Mouse (Mus musculus): ENCODE results near the gene St6gal1. TPM values are rescaled to one million over a fixed set of nuclear protein-coding genes. Genes with fewer than 3 reads are reported as not detected.
A peak's percentile ranks its signal among the peaks of the same experiment; 100 is the strongest.

St6gal1 gene
- polyA plus RNA-seq, 1 experiment from 2014 or later = 19.3 TPM

- Histone ChIP-seq H3K36me3 (ENCODE audit: control insufficient read depth, insufficient read depth, low read length) (no peaks in the 10 kb centered on the region), H3K4me1 (ENCODE audit: control insufficient read depth, insufficient read depth, low read length) (no peaks in the 10 kb centered on the region), H3K4me2 (ENCODE audit: low read length) (no peak overlapping the region), H3K4me3 (ENCODE audit: low read depth, low read length) (no peak overlapping the region), H3K9me3 (replicated peaks; ENCODE audit: control insufficient read depth, low read length, poor library complexity, severe bottlenecking) (no peaks in the 10 kb centered on the region), H3K27ac (ENCODE audit: low read length) (no peak overlapping the region), H3K9ac (ENCODE audit: low read depth, low read length) (no peak overlapping the region), H3K27me3 (ENCODE audit: control insufficient read depth, insufficient read depth, low read depth, low read length) (no peaks in the 10 kb centered on the region)
- ATAC-seq = no peak
- 82% methylated on average over 7 of the region's 7 CpGs for WGBS
These were observed 10.2 kb upstream of the St6gal1 start for GRCm38 (mm10) chr16:23214314-23214713.

GRCm38 (mm10) chr16:23215241-23215900, 9.2 kb upstream of the St6gal1 start:
- Histone ChIP-seq H3K4me3 (ENCODE audit: low read depth, low read length) (no peak overlapping the region), H3K9ac (ENCODE audit: low read depth, low read length) (no peak overlapping the region), H3K4me2 (ENCODE audit: low read length) (no peak overlapping the region), H3K9me3 (replicated peaks; ENCODE audit: control insufficient read depth, low read length, poor library complexity, severe bottlenecking) (no peaks in the 10 kb centered on the region), H3K4me1 (ENCODE audit: control insufficient read depth, insufficient read depth, low read length) (no peaks in the 10 kb centered on the region), H3K27ac (ENCODE audit: low read length) (no peak overlapping the region), H3K27me3 (ENCODE audit: control insufficient read depth, insufficient read depth, low read depth, low read length) (no peaks in the 10 kb centered on the region), H3K36me3 (ENCODE audit: control insufficient read depth, insufficient read depth, low read length) (no peaks in the 10 kb centered on the region)
- whole genome bisulfite sequencing = 90% methylated on average over 5 of the region's 5 CpGs
- no peak for ATAC-seq

GRCm38 (mm10) chr16:23216366-23216765, 8.2 kb upstream of the St6gal1 start:
- Histone ChIP-seq H3K4me2 (ENCODE audit: low read length) (no peak overlapping the region), H3K27ac (ENCODE audit: low read length) (no peak overlapping the region), H3K9ac (ENCODE audit: low read depth, low read length) (no peak overlapping the region), H3K36me3 (ENCODE audit: control insufficient read depth, insufficient read depth, low read length) (no peaks in the 10 kb centered on the region), H3K4me1 (ENCODE audit: control insufficient read depth, insufficient read depth, low read length) (no peaks in the 10 kb centered on the region), H3K9me3 (replicated peaks; ENCODE audit: control insufficient read depth, low read length, poor library complexity, severe bottlenecking) (no peaks in the 10 kb centered on the region), H3K27me3 (ENCODE audit: control insufficient read depth, insufficient read depth, low read depth, low read length) (no peaks in the 10 kb centered on the region), H3K4me3 (ENCODE audit: low read depth, low read length) (no peak overlapping the region)
- 82% methylated on average over 9 of the region's 9 CpGs for WGBS
- no peak for ATAC-seq

GRCm38 (mm10) chr16:23218313-23218712, 6.2 kb upstream of the St6gal1 start:
- 80% methylated on average over 7 of the region's 7 CpGs for WGBS
- ATAC-seq = no peak
- no peaks in the 10 kb centered on the region for H3K36me3 ChIP-seq (ENCODE audit: control insufficient read depth, insufficient read depth, low read length)
- H3K9me3 ChIP-seq (replicated peaks; ENCODE audit: control insufficient read depth, low read length, poor library complexity, severe bottlenecking) = no peaks in the 10 kb centered on the region
- no peak overlapping the region for H3K27ac ChIP-seq (ENCODE audit: low read length)
- no peaks in the 10 kb centered on the region; the same call in 1 of the 2 replicates for H3K4me1 ChIP-seq (ENCODE audit: control insufficient read depth, insufficient read depth, low read length)
- no peak overlapping the region for H3K4me3 ChIP-seq (ENCODE audit: low read depth, low read length)
- no peak overlapping the region for H3K4me2 ChIP-seq (ENCODE audit: low read length)
- H3K27me3 ChIP-seq (ENCODE audit: control insufficient read depth, insufficient read depth, low read depth, low read length) = no peaks in the 10 kb centered on the region
- no peak overlapping the region for H3K9ac ChIP-seq (ENCODE audit: low read depth, low read length)

GRCm38 (mm10) chr16:23223166-23223870, 1.2 kb upstream of the St6gal1 start:
- ATAC-seq = no peak
- H3K27ac ChIP-seq (ENCODE audit: low read length) = 0 out of 2 replicates have a peak overlapping the region, but pooled peaks have one; percentile 5
- H3K4me1 ChIP-seq (ENCODE audit: control insufficient read depth, insufficient read depth, low read length) = peaks cover 26% of the 10 kb centered on the region
- H3K9ac ChIP-seq (ENCODE audit: low read depth, low read length) = no peak overlapping the region
- 72% methylated on average over 12 of the region's 12 CpGs for WGBS
- H3K4me2 ChIP-seq (ENCODE audit: low read length) = peak overlapping the region; percentile 95
- no peaks in the 10 kb centered on the region for H3K27me3 ChIP-seq (ENCODE audit: control insufficient read depth, insufficient read depth, low read depth, low read length)
- H3K36me3 ChIP-seq (ENCODE audit: control insufficient read depth, insufficient read depth, low read length) = no peaks in the 10 kb centered on the region
- H3K9me3 ChIP-seq (replicated peaks; ENCODE audit: control insufficient read depth, low read length, poor library complexity, severe bottlenecking) = no peaks in the 10 kb centered on the region
- H3K4me3 ChIP-seq (ENCODE audit: low read depth, low read length) = peak overlapping the region; percentile 19; the same call in 1 of the 2 replicates

GRCm38 (mm10) chr16:23223871-23224469, 570 bp upstream of the St6gal1 start:
- Histone ChIP-seq H3K9me3 (replicated peaks; ENCODE audit: control insufficient read depth, low read length, poor library complexity, severe bottlenecking) (no peaks in the 10 kb centered on the region), H3K27me3 (ENCODE audit: control insufficient read depth, insufficient read depth, low read depth, low read length) (no peaks in the 10 kb centered on the region), H3K4me3 (ENCODE audit: low read depth, low read length) (peak overlapping the region; percentile 84), H3K4me1 (ENCODE audit: control insufficient read depth, insufficient read depth, low read length) (peaks cover 31% of the 10 kb centered on the region), H3K9ac (ENCODE audit: low read depth, low read length) (no peak overlapping the region), H3K4me2 (ENCODE audit: low read length) (peak overlapping the region; percentile 95), H3K27ac (ENCODE audit: low read length) (no peak overlapping the region; the same call in 1 of the 2 replicates), H3K36me3 (ENCODE audit: control insufficient read depth, insufficient read depth, low read length) (no peaks in the 10 kb centered on the region)
- no peak for ATAC-seq
- 42% methylated on average over 12 of the region's 12 CpGs for WGBS

- H3K4me1 ChIP-seq (ENCODE audit: control insufficient read depth, insufficient read depth, low read length) = peaks cover 31% of the 10 kb centered on the region
- no peaks in the 10 kb centered on the region for H3K9me3 ChIP-seq (replicated peaks; ENCODE audit: control insufficient read depth, low read length, poor library complexity, severe bottlenecking)
- H3K36me3 ChIP-seq (ENCODE audit: control insufficient read depth, insufficient read depth, low read length) = no peaks in the 10 kb centered on the region
- H3K27me3 ChIP-seq (ENCODE audit: control insufficient read depth, insufficient read depth, low read depth, low read length) = no peaks in the 10 kb centered on the region
- peak overlapping the region; percentile 84 for H3K4me3 ChIP-seq (ENCODE audit: low read depth, low read length)
- H3K9ac ChIP-seq (ENCODE audit: low read depth, low read length) = peak overlapping the region; percentile 93
- ATAC-seq = peak; percentile 87
- peak overlapping the region; percentile 95 for H3K4me2 ChIP-seq (ENCODE audit: low read length)
- WGBS = under 1% methylated on average over 42 of the region's 46 CpGs
- peak overlapping the region; percentile 89 for H3K27ac ChIP-seq (ENCODE audit: low read length)
These were observed 655 bp downstream of the St6gal1 start for GRCm38 (mm10) chr16:23225069-23225721.

- Histone ChIP-seq H3K4me3 (ENCODE audit: low read depth, low read length) (peak overlapping the region; percentile 84), H3K27ac (ENCODE audit: low read length) (peak overlapping the region; percentile 89), H3K36me3 (ENCODE audit: control insufficient read depth, insufficient read depth, low read length) (no peaks in the 10 kb centered on the region), H3K27me3 (ENCODE audit: control insufficient read depth, insufficient read depth, low read depth, low read length) (no peaks in the 10 kb centered on the region), H3K4me2 (ENCODE audit: low read length) (peak overlapping the region; percentile 95), H3K9me3 (replicated peaks; ENCODE audit: control insufficient read depth, low read length, poor library complexity, severe bottlenecking) (no peaks in the 10 kb centered on the region), H3K9ac (ENCODE audit: low read depth, low read length) (peak overlapping the region; percentile 93), H3K4me1 (ENCODE audit: control insufficient read depth, insufficient read depth, low read length) (peaks cover 31% of the 10 kb centered on the region)
- under 1% methylated on average over 28 of the region's 28 CpGs for WGBS
- ATAC-seq = peak; percentile 64
These were observed 1.5 kb downstream of the St6gal1 start for GRCm38 (mm10) chr16:23225821-23226600.

Data from midbrain, embryonic 16.5 days (tissue).